Mouse (Mus musculus): Measurements from ENCODE around the gene Nme3. TPM values are rescaled to one million over a fixed set of nuclear protein-coding genes. Genes with fewer than 3 reads are reported as not detected.

The Nme3 gene
- polyA plus RNA-seq, 1 experiment from 2014 or later: 46.2 TPM

DNA sequence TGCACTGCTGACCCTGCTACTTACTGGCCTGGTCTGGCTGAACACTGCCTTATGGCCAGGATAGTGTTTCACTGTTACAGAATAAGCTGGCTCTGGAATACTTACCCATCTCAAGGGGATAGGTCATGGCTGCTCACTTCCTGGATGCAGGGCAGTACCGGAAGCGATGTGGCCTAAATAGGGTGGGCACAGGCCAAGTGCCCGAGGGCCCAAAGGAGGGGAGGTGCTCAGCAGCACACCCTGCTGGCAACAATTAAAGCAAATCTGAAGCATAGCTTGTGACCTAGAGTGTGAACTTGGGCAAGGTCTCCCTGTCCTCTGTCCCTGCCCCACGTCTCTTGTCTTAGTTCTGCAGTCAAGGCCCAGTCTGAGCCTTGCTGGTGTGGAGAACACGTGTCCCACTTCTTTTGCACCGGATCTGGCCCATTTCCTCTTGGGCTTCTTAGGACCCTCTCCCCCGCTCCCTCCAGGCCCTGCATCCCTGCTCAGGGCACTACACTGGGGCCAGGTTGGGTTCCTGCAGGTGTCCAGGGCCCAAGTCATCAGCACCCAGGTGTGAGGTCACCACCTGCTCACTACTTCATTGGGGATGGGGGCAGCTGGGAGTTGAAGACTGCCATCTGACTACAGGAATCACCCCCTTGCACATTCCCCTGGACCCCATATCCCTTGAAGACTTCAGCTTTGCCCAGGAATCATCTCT, 14.4 kb upstream of the Nme3 start:
- H3K4me2 ChIP-seq: no peak overlapping the region
- WGBS: 51% methylated on average over 7 of the region's 7 CpGs
- H3K9me3 ChIP-seq: no peaks in the 10 kb centered on the region
- peaks cover 14% of the 10 kb centered on the region for H3K4me1 ChIP-seq (replicated peaks)
- ATAC-seq (ENCODE audit: insufficient number of reproducible peaks, insufficient read depth, low FRiP score, low TSS enrichment, low read depth): no peak
- no peaks in the 10 kb centered on the region; the same call in 1 of the 2 replicates for H3K27me3 ChIP-seq
- H3K9ac ChIP-seq (replicated peaks): no peak overlapping the region
- H3K4me3 ChIP-seq (replicated peaks): no peak overlapping the region
- peaks cover 18% of the 10 kb centered on the region for H3K36me3 ChIP-seq
- peak overlapping the region; percentile 20; the same call in 1 of the 2 replicates for H3K27ac ChIP-seq

DNA sequence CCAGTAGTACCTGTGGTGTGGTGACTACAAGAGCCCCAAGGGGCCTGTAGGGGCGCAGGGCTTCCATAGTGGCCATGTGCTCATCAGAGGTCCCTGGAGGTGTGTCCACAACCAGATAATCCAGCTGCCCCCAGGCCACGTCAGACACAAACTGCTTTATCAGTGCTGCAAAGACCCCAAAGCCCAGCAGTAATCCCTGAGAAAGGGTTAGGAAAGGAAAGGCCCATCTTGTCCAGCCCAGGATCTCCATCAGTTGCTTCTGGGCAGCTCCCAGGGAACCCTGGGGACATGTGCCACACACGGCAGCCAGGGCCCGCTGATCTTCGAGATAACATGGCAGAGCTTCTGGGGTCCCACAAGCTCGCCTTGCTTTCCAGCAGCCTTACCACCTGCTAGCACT, 11.9 kb upstream of the Nme3 start:
- H3K27ac ChIP-seq: no peak overlapping the region
- 92% methylated on average over 6 of the region's 6 CpGs for WGBS
- H3K9ac ChIP-seq (replicated peaks): no peak overlapping the region
- no peak overlapping the region for H3K4me3 ChIP-seq (replicated peaks)
- H3K27me3 ChIP-seq: no peaks in the 10 kb centered on the region
- H3K36me3 ChIP-seq: peaks cover 25% of the 10 kb centered on the region
- ATAC-seq (ENCODE audit: insufficient number of reproducible peaks, insufficient read depth, low FRiP score, low TSS enrichment, low read depth): no peak
- H3K4me1 ChIP-seq (replicated peaks): peaks cover 22% of the 10 kb centered on the region
- no peak overlapping the region for H3K4me2 ChIP-seq
- H3K9me3 ChIP-seq: no peaks in the 10 kb centered on the region

DNA sequence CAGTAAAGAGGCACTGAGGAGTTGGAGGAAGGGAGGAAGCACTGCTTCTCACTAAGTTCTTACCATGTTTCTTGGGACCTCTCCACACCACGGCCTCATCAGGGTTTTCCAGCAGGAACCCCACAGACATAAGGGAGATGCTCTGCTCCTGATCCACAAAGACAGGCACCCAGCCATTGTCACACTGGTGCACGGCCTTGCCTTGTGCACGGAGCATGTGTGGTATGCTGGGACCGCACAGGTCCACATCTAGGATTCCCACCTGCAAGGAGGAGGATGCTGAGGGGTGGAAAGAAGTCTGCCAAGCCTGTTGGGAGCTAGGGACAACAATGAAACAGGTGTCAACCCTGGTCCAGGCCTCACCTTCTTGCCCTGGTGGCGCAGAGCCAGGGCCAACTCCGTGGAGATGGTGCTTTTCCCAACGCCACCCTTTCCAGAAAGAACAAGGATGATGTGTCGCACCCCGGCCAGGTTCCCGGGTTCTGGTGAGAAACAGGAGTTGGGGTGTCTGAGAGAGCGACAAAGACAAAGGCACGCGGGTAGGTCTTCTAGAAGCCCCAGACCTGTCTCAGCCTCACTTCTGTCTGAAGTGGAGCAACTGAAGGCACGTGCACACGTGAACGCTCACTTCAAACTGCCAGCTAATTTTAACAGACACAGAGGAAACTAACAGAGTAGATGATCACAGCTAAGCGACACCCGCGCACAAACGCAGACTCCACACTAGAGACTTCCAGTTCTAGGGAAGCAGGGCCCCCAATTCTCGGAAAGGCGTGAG, 10.8 kb upstream of the Nme3 start:
- Histone ChIP-seq H3K36me3 (peaks cover 31% of the 10 kb centered on the region), H3K4me3 (replicated peaks) (peak overlapping the region; percentile 88), H3K4me1 (replicated peaks) (peaks cover 22% of the 10 kb centered on the region), H3K9me3 (no peaks in the 10 kb centered on the region), H3K27ac (no peak overlapping the region), H3K9ac (replicated peaks) (peak overlapping the region; percentile 63), H3K27me3 (no peaks in the 10 kb centered on the region), H3K4me2 (peak overlapping the region; percentile 93)
- ATAC-seq (ENCODE audit: insufficient number of reproducible peaks, insufficient read depth, low FRiP score, low TSS enrichment, low read depth): no peak
- WGBS: 25% methylated on average over 22 of the region's 22 CpGs

DNA sequence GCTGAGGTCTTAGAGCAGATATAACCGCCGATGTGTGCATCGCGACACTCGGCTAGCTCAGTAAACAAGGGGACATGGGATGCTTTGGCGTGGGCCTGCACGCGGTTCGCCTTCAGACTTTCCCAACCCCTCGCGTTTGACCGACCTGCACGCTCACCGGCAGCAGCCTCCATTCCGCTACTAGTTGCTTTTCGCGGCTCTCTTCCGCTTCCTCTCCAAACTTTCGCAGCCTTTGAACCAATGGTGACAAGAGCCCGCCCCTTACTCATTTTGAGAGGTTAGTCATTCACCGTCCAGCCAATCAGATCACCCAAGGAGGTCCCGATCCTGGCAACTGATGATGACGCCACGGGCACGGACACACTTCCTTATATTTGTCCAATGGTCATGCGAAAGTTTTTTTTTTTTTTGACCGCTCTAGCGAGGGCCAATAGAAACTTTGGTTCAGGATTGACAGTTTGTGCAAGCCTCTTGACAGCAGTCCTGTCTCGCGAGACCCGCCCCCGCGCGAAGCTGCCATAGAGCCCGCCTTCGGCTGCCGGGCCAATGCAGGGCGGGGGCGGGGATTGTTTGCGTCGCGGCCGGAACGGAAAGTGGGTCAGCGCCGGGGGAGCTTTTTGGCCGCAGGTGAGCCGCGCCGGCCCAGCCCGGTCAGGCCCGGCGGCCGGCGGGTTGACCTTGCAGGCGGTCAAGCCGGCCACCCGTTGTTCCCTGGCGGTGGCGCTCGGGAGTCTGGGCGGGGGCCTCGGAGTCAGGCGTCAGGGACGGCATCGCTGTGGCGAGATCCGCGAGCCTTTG, 10.0 kb upstream of the Nme3 start, which contains the start of the genes Nubp2 and Spsb3:
Gene Nubp2 (minus strand): TSS at position 216 of the 798 bp plus-strand sequence.
Gene Spsb3 (plus strand): TSS at position 510 of the 798 bp plus-strand sequence.
- H3K4me2 ChIP-seq: peak within 1 kb of the TSS; percentile 93
- peaks cover 22% of the 10 kb centered on the region for H3K4me1 ChIP-seq (replicated peaks)
- no peaks in the 10 kb centered on the region for H3K9me3 ChIP-seq
- under 1% methylated on average over 69 of the region's 69 CpGs for WGBS
- peaks cover 39% of the 10 kb centered on the region for H3K36me3 ChIP-seq
- peak within 1 kb of the TSS; percentile 59; the same call in 1 of the 2 replicates for H3K27ac ChIP-seq
- ATAC-seq (ENCODE audit: insufficient number of reproducible peaks, insufficient read depth, low FRiP score, low TSS enrichment, low read depth): peak; percentile 95
- H3K4me3 ChIP-seq (replicated peaks): peak within 1 kb of the TSS; percentile 88
- H3K27me3 ChIP-seq: no peaks in the 10 kb centered on the region
- H3K9ac ChIP-seq (replicated peaks): peak within 1 kb of the TSS; percentile 81

DNA sequence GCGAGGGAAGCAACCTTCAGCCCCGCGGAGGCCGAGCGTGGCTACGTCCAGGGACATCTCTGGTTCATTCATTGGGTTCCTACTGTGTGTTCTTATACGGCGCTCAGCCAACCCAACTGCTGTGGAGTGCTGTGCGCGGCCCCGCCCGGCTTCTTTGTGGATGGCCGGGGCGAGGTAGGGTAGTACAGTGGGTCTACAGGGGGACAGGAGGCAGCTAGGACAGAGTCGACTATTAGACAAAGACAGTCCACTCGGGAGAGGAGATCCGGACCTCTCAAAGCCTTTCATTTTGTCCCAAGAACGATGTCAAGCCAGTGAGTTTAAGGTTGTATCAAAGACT, 9.4 kb upstream of the Nme3 start:
- H3K4me3 ChIP-seq (replicated peaks): peak overlapping the region; percentile 88
- H3K27ac ChIP-seq: peak overlapping the region; percentile 59; the same call in 1 of the 2 replicates
- H3K4me1 ChIP-seq (replicated peaks): peaks cover 22% of the 10 kb centered on the region
- ATAC-seq (ENCODE audit: insufficient number of reproducible peaks, insufficient read depth, low FRiP score, low TSS enrichment, low read depth): peak; percentile 4; the same call in 1 of the 2 replicates
- H3K27me3 ChIP-seq: no peaks in the 10 kb centered on the region
- H3K4me2 ChIP-seq: peak overlapping the region; percentile 93
- peak overlapping the region; percentile 81 for H3K9ac ChIP-seq (replicated peaks)
- H3K36me3 ChIP-seq: peaks cover 45% of the 10 kb centered on the region
- H3K9me3 ChIP-seq: no peaks in the 10 kb centered on the region
- WGBS: 2% methylated on average over 18 of the region's 18 CpGs

DNA sequence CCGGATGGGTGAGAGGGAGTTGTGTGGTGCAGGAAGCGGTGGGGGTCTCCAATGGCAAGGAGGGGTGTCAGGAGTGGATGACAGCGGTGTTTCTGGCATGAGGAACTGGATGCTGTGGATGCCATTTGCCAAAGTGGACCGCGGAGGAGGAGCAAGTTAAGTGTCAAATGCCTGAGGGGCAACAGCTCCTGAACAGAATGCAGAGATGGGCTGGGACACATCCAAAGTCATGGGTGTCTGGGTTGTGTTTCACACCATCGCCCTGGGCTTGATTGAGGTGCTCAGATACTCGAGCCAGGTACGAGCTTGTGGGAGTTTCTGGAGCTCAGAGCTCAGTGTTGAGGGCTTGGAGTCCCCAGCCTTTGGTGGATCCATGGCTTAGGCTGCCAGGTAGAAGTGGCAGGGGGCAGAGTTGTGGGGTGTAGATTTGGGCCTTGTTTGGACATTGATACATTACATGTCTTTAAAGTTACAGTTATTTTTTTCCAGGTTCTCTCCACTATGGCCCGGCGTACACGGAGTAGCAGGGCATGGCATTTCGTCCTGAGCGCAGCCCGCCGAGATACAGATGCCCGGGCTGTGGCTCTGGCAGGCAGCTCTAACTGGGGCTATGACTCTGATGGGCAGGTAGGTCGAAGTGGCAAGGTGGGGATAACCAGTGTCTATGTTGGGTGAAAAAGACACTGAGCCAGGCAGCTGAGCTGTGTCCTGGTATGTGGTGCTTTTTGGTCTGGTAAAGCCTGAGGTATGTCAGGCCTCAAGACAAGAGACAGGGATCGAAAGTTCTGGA, 8.8 kb upstream of the Nme3 start:
- H3K4me1 ChIP-seq (replicated peaks): peaks cover 22% of the 10 kb centered on the region
- WGBS: 65% methylated on average over 18 of the region's 18 CpGs
- H3K4me2 ChIP-seq: peak overlapping the region; percentile 93
- no peaks in the 10 kb centered on the region for H3K9me3 ChIP-seq
- H3K4me3 ChIP-seq (replicated peaks): peak overlapping the region; percentile 88
- H3K9ac ChIP-seq (replicated peaks): peak overlapping the region; percentile 81
- no peaks in the 10 kb centered on the region for H3K27me3 ChIP-seq
- H3K36me3 ChIP-seq: peaks cover 49% of the 10 kb centered on the region
- no peak for ATAC-seq (ENCODE audit: insufficient number of reproducible peaks, insufficient read depth, low FRiP score, low TSS enrichment, low read depth)
- 0 out of 2 replicates have a peak overlapping the region, but pooled peaks have one; percentile 59 for H3K27ac ChIP-seq

DNA sequence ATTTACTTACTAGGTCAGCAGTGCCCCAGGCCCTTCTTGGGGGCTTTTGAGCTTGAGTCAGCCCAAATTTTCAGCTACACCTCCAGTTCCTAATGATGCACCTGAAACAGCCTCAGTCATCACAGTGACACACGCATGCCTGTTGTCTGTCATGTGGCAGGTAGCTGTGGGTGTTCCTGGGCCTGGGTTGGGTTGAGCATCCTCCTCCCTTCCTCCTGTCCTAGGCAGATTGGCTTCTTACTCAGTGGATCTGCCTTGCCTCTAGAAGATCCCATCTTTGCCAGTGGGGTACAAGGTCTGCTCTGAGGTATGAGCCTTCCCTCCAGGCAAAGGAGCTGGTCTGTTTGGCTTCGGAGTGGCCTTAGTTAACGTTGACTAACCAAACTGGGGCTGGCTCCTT, 7.4 kb upstream of the Nme3 start:
- H3K27me3 ChIP-seq: no peaks in the 10 kb centered on the region
- no peak overlapping the region for H3K27ac ChIP-seq
- H3K4me3 ChIP-seq (replicated peaks): no peak overlapping the region
- H3K9ac ChIP-seq (replicated peaks): no peak overlapping the region
- ATAC-seq (ENCODE audit: insufficient number of reproducible peaks, insufficient read depth, low FRiP score, low TSS enrichment, low read depth): no peak
- H3K36me3 ChIP-seq: peaks cover 49% of the 10 kb centered on the region
- WGBS: 91% methylated on average over 3 of the region's 3 CpGs
- H3K4me1 ChIP-seq (replicated peaks): peaks cover 28% of the 10 kb centered on the region
- no peak overlapping the region for H3K4me2 ChIP-seq
- no peaks in the 10 kb centered on the region for H3K9me3 ChIP-seq

DNA sequence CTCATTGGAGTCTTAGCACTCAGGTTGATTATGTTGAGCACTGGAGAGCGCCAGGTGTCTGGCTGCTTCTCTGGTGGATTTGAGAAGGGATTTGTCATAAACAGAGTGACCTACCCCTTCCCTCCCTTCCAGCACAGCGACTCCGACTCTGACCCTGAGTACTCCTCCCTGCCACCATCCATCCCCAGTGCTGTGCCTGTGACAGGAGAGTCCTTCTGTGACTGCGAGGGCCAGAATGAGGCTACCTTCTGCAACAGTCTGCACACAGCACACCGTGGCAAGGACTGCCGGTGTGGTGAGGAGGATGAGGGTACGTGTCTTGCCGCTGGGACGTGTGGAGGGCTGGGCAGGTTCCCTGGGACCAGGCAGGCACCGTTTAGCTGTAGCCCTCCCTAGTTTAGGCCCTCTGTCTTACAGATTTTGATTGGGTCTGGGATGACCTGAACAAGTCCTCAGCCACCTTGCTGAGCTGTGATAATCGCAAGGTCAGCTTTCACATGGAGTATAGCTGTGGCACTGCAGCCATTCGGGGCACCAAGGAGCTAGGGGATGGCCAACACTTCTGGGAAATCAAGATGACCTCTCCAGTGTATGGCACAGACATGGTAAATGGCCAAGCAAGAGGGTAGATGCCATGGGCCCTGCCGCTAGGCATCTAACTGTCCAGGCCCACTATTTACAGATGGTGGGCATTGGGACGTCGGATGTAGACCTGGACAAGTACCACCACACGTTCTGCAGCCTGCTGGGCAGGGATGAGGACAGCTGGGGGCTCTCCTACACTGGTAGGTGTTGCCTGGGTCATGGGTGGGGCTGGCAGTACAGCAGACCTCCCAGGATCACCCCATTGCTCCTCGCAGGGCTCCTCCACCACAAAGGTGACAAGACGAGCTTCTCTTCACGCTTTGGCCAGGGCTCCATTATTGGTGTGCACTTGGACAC, 5.9 kb upstream of the Nme3 start:
- Histone ChIP-seq H3K4me3 (replicated peaks) (no peak overlapping the region), H3K4me2 (no peak overlapping the region), H3K27me3 (no peaks in the 10 kb centered on the region), H3K27ac (no peak overlapping the region), H3K36me3 (peaks cover 45% of the 10 kb centered on the region), H3K9ac (replicated peaks) (no peak overlapping the region), H3K9me3 (no peaks in the 10 kb centered on the region), H3K4me1 (replicated peaks) (peaks cover 32% of the 10 kb centered on the region)
- WGBS: 87% methylated on average over 19 of the region's 19 CpGs
- ATAC-seq (ENCODE audit: insufficient number of reproducible peaks, insufficient read depth, low FRiP score, low TSS enrichment, low read depth): no peak

DNA sequence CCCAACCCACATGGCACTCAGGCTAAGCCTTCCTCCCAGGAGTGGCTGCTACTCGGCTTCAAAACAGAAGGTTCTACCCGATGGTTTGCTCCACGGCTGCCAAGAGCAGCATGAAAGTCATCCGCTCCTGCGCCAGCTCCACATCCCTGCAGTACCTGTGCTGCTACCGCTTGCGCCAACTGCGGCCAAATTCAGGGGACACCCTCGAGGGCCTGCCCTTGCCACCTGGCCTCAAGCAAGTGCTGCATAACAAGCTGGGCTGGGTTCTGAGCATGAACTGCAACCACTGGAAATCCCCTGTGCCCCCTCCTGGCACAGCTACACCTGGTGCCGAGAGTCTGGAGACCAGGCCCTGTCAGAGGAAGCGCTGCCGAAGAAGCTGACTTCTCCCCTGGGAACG, 5.0 kb upstream of the Nme3 start:
- H3K27ac ChIP-seq: no peak overlapping the region
- H3K9ac ChIP-seq (replicated peaks): no peak overlapping the region
- H3K27me3 ChIP-seq: no peaks in the 10 kb centered on the region
- H3K4me1 ChIP-seq (replicated peaks): peaks cover 37% of the 10 kb centered on the region
- H3K4me3 ChIP-seq (replicated peaks): no peak overlapping the region
- H3K4me2 ChIP-seq: no peak overlapping the region
- no peaks in the 10 kb centered on the region for H3K9me3 ChIP-seq
- no peak for ATAC-seq (ENCODE audit: insufficient number of reproducible peaks, insufficient read depth, low FRiP score, low TSS enrichment, low read depth)
- H3K36me3 ChIP-seq: peaks cover 45% of the 10 kb centered on the region
- 90% methylated on average over 13 of the region's 13 CpGs for WGBS

DNA sequence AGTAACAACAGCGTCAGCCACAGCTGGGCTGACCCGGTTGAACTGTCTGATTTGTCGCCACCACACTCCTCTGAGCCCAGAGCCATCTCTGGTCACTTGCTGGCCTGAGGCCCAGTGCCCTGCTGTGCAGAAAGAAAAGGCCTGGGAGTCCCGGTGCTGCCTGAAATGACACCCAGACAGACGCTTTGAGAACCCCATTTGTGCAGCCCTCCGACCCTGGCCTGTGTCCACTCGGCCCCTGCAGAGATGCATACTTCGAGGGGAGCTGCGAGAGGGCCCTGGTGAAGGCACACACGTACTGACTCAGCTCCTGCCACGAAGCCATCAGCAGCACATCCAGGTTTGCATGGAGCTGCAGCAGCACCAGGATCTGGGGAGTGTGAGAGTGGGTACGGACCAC, 3.5 kb upstream of the Nme3 start:
- 91% methylated on average over 12 of the region's 12 CpGs for WGBS
- no peak for ATAC-seq (ENCODE audit: insufficient number of reproducible peaks, insufficient read depth, low FRiP score, low TSS enrichment, low read depth)
- peaks cover 55% of the 10 kb centered on the region for H3K36me3 ChIP-seq

More for the DNA sequence above, 3.5 kb upstream of the Nme3 start:
- H3K4me1 ChIP-seq (replicated peaks): peaks cover 43% of the 10 kb centered on the region
- H3K4me2 ChIP-seq: no peak overlapping the region
- H3K4me3 ChIP-seq (replicated peaks): no peak overlapping the region
- no peaks in the 10 kb centered on the region for H3K9me3 ChIP-seq
- H3K27me3 ChIP-seq: no peaks in the 10 kb centered on the region
- no peak overlapping the region for H3K9ac ChIP-seq (replicated peaks)
- no peak overlapping the region for H3K27ac ChIP-seq
